Mouse (Mus musculus): ENCODE data around the gene Drd4.
"Not testable (repeated sequence)": the region's sequence is repeated elsewhere in the genome, so short reads cannot be mapped to it uniquely, and the experiment has no call there.

Gene Drd4

DNA sequence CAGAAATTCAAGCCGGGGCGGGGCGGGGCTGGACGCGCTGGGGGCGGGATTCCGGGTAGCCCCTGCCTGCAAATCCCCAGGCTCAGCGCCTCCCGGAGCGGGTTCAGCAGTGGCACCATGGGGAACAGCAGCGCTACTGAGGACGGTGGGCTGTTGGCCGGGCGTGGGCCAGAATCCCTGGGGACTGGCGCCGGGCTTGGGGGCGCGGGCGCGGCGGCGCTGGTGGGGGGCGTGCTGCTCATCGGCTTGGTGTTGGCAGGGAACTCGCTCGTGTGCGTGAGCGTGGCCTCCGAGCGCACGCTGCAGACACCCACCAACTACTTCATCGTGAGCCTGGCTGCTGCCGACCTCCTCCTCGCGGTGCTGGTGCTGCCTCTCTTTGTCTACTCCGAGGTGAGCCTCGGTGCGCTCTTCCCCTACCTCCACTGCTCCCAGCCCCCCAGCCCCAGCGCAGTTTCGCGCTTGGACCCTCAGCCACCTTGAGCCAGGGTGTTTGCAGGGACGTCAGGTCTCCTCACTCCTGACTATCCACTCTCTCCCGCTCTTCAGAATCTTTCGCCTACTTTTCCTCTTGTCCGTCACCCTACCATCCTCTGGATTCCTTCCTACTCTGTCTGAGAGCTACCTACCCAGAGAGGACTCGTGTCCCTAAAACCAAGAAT, at the start of gene Drd4:
Gene Drd4 (plus strand): TSS at position 86 of the 662 bp plus-strand sequence.
- peak; percentile 71 for DNase-seq (ENCODE audit: extremely low spot score, low spot score)

DNA sequence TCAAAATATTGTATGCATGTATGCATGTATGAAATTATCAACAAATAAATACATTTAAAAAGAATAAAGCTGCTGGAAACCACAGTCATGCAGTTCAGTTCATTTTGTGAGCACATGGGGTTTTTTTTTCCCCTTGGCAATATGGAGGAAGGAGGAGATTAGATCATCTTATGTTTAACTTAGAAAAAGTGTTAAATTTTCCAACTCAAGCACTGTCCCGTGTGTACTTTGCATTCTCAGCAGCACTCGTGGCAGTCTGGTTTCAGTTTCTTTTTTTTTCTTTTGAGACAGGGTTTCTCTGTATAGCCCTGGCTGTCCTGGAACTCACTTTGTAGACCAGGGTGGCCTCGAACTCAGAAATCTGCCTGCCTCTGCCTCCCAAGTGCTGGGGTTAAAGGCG, 41.3 kb upstream of the Drd4 start:
- not testable (repeated sequence) for DNase-seq (ENCODE audit: extremely low spot score, low spot score)

DNA sequence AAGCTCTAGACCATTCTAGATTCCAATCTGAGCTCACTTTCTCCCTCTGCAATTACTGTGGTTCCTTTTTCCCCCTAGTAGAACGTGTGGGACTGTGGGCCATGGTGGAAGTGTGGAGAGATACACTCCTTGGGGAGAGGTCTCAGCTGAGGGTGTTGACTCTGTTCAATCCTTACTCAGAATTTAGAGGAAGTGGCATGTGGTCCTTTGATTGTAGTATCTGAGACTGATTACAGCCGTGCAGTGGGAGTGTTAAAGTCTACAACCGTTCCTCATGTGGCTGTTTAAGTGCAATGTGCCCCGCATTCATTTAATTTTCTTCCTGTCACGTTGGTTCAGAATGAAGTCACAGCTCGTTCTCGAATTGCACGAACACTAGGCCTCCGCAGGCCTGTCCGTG, 35.6 kb upstream of the Drd4 start:
- DNase-seq (ENCODE audit: extremely low spot score, low spot score): no peak

DNA sequence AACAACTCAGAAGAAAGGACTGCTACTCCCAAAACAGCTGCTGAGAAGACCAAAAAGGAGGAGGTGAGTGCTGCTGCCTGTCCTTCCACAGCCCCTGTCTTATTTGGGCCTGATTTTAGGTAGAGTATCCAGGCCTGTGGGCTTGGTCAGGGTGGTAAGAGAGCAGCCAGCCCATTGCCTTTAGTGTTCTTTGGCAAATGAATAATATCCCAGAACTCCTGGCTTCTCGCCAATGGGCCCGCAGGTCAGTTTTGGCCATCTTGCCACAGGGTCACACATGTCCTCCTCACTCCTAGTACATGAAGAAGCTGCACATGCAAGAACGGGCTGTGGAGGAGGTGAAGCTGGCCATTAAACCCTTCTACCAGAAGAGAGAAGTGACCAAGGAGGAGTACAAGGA, 30.3 kb upstream of the Drd4 start:
- no peak for DNase-seq (ENCODE audit: extremely low spot score, low spot score)

DNA sequence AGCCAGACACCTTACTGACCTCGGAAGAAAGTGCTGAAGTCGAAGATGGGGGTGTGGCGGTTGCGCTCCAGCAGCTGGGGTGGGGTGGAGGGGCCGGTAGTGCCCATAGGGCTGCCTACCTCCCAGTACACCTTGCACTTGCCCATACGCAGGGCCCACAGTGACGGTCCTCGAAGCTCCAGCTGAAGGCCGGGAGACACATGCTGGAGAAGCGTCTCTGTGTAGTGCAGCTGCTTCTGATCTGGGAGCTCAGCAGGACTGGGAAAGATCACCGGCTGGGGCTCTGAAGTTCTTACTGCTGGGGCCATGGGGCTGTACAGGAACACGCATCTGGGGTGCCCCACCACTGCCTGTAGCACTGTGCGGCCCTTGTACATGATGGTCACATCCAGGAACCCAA, 28.2 kb upstream of the Drd4 start:
- DNase-seq (ENCODE audit: extremely low spot score, low spot score): no peak

DNA sequence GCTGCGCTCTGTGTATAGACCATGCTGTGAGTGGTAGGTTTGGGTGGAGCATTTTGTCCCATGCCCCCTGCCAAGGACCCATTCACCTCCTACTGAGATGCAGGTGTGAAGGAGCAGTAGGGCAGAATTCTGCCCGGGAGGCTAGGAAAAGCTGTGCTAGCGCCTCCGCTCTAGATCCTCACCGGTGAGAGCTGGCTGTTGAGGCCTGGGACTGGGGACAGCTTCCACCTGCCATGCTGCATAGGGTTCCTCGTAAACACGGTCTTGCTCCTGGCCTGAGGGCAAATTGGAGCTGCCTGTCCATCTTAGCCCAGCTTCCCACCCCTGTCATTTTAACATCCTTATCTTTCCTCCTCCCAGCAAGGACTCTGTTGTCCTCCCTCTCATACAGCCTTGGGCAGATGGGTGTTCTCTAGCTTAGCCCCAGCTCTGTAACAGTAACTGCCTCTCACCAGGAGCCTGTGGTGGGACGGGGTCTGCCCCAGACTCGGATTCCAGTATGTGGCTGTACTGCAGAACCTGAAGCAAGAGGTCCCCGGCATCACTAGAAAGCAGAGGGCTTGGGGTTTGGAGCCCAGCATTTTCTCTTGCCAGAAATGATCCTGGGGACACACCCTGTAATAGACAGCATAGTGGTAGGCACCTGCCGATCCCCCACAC, 27.6 kb upstream of the Drd4 start:
- DNase-seq (ENCODE audit: extremely low spot score, low spot score): no peak

DNA sequence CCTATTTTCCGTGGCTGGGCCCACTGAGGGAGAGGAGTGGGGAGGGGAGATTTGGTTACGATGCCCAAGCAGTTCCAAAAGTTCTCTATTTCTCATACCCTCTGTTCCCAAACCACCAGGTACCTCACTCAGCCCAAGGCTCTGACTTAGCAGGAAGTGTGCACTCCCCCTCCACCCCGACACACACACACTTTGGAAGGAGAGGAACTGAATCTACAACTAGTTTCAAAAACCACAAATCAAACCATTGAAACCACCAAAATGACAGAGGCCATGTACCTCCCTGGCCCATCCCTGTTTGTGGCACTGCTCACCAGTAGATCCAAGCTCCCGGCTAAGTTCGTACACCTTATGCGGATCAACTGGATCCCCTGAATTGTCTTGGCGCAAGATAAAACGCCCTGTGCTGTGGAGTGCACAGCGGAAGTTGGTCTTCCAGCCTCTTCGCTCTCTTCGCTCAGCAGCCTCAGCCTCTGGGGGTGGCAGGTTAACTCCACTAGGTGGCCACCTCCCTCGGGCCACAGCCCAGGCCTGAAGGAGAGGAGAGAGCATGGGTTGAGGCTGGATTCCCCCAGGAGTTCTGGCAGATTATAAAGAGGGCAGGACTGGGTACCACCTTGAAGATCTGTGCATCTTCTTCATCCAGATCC, 26.9 kb upstream of the Drd4 start:
- peak; percentile 39 for DNase-seq (ENCODE audit: extremely low spot score, low spot score)

DNA sequence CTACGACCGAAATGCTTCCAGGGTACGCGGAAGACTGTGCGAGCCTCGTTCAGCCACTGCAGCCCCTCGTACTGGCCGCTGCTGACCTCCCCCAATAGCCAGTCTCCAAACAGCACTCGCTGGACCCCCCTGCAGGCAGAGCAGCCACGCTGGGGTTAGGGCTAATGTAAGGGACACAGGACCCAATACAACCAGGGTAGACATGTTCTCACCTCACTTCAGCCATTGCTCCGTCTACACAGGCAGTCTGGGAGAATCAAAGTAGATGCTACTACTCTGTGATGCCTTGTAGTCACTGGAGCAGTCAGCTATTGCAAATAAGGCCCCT, 26.4 kb upstream of the Drd4 start:
- DNase-seq (ENCODE audit: extremely low spot score, low spot score): peak; percentile 25

DNA sequence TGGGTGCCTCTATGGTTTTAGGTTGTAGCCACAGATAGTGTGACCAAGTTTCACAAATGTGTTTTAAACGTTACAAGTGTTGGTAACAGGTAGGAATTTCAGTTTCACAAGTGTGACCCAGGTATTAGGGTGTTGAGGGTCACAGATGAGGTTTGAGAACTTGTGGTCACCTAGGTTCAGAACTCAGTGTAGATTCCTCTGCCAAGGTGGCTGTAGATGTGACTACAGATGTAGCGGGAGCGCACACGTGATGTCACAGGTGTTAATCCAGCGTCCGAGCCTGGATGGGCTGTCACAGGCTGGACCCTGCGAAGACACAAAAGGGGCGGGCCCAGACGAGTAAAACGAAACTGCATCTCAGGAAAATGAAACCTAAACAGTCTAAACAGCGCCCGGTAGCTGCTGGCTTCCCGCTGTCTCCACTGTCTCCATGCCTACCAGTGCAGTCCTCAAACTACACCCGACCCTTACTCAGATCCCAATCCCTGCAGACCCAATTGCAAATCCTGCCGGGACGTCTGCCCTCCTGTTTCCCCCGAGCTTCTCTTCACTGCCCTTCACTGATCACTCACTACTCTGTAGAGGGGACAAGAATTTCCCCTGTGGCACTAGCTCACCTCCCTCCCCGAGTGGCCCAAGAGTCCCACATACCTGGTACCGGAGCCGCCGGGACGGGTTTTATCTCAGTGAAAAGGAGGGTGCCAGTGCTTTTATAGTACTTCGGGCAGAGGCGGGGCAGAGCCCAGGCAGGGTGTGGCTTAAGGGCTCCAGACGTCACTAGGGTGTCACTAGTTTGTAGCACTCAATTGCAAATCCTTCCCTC, 25.9 kb upstream of the Drd4 start, which contains the start of gene Irf7:
Gene Irf7 (minus strand): TSS at position 743 of the 823 bp plus-strand sequence.
- peak; percentile 29 for DNase-seq (ENCODE audit: extremely low spot score, low spot score)

DNA sequence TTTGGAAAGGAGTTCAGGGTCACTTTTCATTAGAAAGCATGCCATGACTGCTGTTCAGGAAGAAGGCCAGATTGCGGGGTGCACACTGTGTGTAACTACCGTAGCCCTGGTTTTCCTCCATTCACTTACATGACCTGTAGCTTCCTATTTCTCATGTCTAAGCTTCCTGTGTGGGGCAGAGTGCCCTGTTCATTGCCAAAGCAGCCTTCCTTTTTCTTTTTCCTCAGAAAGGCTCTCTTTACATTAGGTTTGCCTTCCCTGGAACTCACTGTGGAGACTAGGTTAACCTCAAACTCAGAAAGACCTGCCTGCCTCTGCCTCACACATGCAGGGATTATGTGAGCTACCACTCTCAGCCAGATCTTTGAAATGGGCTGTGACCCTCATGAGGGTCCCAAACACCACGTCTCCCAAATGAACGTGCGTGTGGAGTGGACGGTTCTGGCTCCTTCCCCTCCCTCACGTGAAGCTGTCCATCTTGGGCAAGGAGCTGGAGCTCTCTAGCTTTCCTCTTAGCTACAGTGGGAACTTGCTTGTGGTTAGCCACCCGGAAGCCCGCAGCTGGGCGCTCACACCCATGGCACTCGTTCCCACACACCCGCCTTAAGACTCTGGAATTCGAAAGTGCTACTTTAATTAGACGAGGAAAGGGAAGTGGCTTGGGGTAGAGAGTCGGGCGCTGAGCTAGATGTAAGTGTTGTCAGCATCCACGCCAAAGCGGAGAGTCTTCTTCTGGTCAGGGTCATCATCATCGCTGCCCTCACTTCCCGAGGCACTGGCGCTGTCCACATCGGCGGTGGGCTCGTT, 23.1 kb upstream of the Drd4 start:
- DNase-seq (ENCODE audit: extremely low spot score, low spot score): no peak

DNA sequence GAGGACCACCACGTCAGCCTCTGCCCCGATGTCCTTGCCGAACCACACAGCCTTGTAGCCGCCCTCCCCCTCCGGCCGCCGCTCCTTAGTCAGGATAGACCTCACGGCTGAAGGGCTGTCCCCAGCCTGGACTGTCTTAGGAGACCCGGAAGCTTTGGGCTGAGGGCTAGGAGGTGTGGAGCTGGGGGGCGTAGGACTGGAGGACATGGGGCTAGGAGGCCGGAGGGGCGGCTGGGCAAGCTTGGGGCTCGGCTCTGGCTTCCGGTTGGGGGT, 22.6 kb upstream of the Drd4 start:
- no peak for DNase-seq (ENCODE audit: extremely low spot score, low spot score)

DNA sequence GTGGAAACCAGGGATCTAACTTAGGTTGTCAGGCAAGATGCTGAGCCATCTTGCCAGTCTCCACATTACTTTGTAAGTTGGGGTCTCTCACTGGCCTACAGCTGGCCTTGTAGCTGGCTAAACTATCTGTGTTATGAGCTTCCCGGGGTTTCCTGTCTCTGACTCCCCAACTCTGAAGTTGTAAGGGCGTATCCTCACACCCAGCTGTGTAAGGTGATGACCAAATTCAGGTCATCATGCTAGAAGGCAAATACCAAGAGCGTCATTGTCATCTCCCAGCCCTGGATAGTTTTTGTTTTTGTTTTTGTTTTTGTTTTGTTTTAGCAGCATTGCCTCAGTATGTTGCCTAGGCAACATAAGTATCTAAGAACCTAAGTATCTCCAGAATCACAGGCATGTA, 21.2 kb upstream of the Drd4 start:
- DNase-seq (ENCODE audit: extremely low spot score, low spot score): no peak

DNA sequence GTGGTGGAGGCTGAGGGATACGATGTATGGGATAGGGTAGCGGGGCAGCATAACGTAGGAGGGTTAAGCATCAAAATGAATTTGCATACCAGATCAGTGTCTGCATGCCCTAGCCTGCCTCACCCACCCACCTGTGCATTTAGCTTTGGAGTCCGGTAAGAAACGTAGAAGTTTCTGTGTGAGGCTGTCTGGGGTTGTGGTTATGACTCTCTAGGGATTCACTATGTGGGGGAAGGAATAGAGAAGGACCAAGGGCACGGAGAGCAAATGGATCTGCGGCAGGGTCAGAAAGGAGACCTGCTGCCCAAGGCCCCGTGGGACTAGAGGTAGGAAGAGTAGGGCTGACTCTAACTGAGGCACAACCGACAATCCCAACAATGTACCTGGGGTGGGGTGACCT, 16.4 kb upstream of the Drd4 start:
- no peak for DNase-seq (ENCODE audit: extremely low spot score, low spot score)

DNA sequence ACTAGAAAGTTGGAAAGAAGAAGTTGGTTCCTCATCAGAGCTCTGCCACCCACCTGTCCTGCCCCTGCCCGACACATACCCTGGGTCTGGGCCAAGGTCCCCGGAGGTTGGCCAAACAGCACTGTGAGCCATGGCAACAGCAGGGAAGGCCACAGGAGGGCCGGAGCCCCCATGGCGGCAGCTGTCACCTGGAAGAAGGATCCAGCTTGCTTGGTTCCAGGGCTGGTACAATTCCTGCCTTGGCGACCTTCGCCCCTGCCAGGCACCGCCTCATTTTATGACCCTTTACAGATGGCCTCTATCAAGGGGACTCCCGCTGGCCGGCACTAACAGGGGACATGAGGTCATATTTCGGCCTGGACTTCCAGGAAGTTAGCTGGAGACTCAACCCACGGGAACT, 15.3 kb upstream of the Drd4 start, which contains the start of gene Cdhr5:
Gene Cdhr5 (minus strand): TSS at position 241 of the 400 bp plus-strand sequence.
- DNase-seq (ENCODE audit: extremely low spot score, low spot score): no peak

DNA sequence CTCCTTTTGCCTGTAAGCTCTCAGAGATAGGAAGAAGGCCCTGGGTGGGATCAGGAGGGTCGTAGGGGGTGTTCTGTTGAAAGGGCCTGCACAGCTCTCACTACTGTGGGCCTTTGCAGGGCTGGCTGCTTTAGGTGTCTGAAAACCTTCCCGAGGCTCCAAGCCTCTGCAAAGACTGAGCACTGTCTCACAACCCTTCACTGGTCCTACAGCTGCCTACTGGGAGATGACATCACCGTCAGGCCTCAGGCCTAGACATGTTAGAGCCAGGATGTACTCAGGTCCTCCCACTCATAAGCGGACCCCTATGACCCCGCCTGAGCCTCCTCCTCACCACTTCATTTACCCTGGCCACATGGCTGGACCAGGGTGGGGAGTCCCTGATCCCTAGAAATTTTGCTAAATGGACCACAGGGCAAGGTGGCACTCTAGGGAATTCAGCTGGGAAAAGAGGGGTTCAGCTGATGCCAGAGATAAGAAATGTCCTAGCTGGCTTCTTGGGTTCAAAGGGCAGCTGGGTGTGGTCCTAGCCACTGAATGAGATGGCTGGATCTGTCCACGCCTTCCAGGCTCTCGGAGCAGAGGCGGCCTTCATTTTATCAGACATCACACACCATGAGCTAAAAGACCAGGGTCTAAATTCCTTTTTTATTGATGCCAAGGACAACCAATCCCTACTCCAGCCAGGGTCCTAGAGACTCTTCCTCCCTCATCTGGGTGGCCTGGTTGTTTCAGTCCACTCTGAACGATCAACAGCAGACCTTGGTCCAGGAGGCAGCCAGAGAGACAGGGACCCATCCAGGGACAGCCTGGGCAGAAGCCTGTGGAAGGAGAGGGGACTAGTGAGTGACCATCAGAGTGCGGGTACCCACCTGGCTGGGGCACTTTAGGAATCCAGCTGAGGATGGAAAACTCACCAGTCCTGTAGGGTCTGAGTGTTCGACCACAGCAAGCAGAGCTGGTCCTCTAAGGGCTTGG, 13.8 kb upstream of the Drd4 start:
- no peak for DNase-seq (ENCODE audit: extremely low spot score, low spot score)

DNA sequence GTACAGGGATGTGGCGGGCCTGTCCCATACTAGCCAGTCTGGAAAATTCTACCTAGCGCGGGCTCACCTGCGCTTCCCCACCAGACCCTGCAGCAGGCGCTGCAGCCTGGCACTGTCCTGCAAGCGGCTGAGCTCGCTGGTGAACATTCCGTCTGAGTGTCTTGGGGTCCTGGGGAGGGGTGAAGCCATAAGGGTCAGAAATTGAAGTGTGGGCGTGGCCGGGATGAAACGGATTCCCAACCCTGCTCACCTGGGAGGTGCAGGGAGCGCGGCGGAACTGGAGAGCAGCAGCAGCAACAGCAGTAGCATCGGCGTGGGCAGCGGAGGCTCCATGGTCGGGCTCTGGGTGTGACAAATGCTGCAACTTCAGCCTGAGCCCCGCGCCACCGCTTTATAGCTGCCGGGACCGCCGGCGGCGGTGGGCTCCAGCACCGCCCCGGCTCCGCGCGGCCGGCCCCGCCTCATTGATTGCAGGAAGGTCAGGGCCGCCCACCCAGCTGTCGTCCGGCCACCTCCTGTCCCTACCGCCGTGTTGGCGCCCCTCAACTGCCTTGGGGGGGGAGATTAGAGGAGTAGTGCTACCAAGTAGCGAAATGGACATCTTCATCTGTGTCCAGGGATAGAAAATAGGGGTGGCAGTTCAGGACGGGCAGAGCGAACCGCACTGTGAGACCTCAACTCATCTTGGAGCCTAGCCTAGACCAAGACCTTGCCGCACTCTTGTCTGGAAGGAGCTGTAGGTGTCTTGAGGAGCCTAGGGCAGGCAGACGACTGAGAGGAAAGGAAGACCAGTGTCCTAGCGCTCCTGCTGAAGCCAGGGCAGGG, 12.8 kb upstream of the Drd4 start, which contains the start of gene Sct:
Gene Sct (minus strand): TSS at position 368 of the 825 bp plus-strand sequence.
- DNase-seq (ENCODE audit: extremely low spot score, low spot score): peak; percentile 66

DNA sequence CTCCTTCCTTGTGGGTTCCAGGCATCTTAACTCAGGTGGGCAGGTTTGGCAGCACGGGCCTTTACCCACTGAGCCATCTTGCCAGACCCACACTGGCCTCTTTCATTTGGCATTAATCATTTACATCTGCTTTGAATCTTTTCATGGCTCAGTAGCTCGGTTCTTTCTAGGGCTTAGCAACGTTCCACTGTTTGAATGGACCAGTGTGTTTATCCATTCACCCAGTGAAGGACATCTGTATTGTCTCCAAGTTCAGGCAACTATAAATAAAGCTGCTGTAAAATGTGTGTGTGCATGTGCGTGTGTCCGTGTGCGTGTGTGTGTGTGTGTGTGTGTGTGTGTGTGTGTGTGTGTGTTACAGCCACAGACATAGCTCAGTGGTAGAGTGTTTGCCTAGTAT, 10.4 kb upstream of the Drd4 start:
- no peak for DNase-seq (ENCODE audit: extremely low spot score, low spot score)

DNA sequence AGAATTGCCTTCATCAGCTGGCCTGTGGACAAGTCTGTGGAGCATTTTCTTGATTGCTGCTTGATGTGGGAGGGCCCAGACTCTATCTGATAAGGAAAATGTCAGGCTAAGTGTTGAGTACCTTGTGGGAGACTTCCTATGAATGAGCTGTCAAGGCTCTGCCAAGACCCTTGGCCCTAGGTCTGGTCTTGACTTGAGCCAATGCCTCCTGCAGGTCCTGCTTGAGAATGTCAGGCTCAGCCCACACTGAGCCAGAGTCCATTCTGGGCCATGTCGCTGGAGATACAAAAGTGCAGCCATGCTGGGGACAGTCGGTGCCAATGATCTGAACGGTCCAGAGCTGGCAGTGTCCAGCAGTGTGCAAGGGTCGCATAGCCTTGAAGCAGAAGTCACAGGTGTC, 9.1 kb upstream of the Drd4 start:
- DNase-seq (ENCODE audit: extremely low spot score, low spot score): no peak

DNA sequence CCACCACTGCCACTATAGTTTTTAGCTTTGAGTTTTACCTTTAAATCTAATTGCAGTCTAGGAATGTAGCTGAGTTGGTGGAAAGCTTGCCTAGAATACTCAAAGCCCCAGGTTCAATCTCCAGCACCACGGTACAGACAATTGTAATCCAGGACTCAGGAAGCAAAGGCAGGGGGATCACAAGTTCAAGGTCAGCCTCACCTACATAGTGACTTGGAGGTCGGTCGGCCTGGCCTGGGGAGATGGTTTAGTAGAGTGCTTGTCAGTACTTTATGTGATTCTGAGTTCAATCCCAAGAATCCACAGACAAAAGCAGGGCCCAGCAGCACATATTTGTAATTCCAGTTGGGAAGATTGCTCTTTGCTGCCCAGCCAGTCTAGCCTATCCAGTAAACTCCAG, 3.8 kb upstream of the Drd4 start:
- DNase-seq (ENCODE audit: extremely low spot score, low spot score): no peak

Data from neural tube, embryonic 10.5 days (tissue).